8 mouse cellular contexts compared by ENCODE assay signal in genomic region chr11:116368116-116368515, GRCm38 (mm10). TPM values are rescaled to one million over a fixed set of nuclear protein-coding genes. Genes with fewer than 3 reads are reported as not detected.
DNase-seq lines count a peak whose midpoint lies in the region; ATAC-seq and TF ChIP-seq lines count a peak whose summit lies in the region.

No protein-coding gene starts in this region.

- H3K4me3 ChIP-seq in ES-E14 (ENCODE audit: insufficient read depth in 1 of 2, low read depth in 1 of 2, low read length in 2 of 2, poor library complexity in 1 of 2, severe bottlenecking in 1 of 2) = no peak overlapping the region
- no peak overlapping the region for H3K4me3 ChIP-seq in embryonic fibroblast, embryonic 13.5 days (ENCODE audit: insufficient read depth, low read length)
- H3K4me3 ChIP-seq in heart, embryonic 15.5 days = no peak overlapping the region
- no peak overlapping the region for H3K4me3 ChIP-seq in layer of hippocampus, adult 2 months

- TF ChIP-seq CTCF in embryonic fibroblast, embryonic 13.5 days (IDR thresholded peaks at IDR 0.05; ENCODE audit: borderline replicate concordance, insufficient read depth, low read length) = peak; percentile 86
- peak; percentile 95 for TF ChIP-seq CTCF in layer of hippocampus, adult 2 months (conservative IDR thresholded peaks at IDR 0.05)

- peaks cover 0 to 8% of the 10 kb centered on the region in 2 experiments; a peak in 2 of 4 replicates for H3K4me1 ChIP-seq in ES-E14 (ENCODE audit: control insufficient read depth in 2 of 2, insufficient read depth in 2 of 2, low read length in 2 of 2, poor library complexity in 1 of 2)
- H3K4me1 ChIP-seq in embryonic fibroblast, embryonic 13.5 days (ENCODE audit: control insufficient read depth, insufficient read depth, low read length) = peaks cover 6% of the 10 kb centered on the region
- H3K4me1 ChIP-seq in heart, embryonic 15.5 days (replicated peaks) = peaks cover 14% of the 10 kb centered on the region

- no peak for TF ChIP-seq POLR2A in embryonic fibroblast, embryonic 13.5 days (IDR thresholded peaks at IDR 0.05; ENCODE audit: low read depth, low read length)

- no peak overlapping the region for H3K27ac ChIP-seq in ES-E14 (ENCODE audit: insufficient read depth, low read depth, low read length, poor library complexity, severe bottlenecking)
- H3K27ac ChIP-seq in embryonic fibroblast, embryonic 13.5 days (ENCODE audit: insufficient read depth, low read length) = no peak overlapping the region
- no peak overlapping the region for H3K27ac ChIP-seq in heart, embryonic 15.5 days
- H3K27ac ChIP-seq in layer of hippocampus, adult 2 months = no peak overlapping the region

- peak; percentile 80 for DNase-seq in ES-E14 (ENCODE audit: low read depth, low spot score)
- DNase-seq in adrenal gland, postnatal 36 days = peak; percentile 89 to 90
- peak; percentile 63 to 85 for DNase-seq in layer of hippocampus, adult 2 months (ENCODE audit: low spot score in 2 of 2)
- peak; percentile 91 for DNase-seq in lung, postnatal 14 days
- DNase-seq in right cerebral cortex, postnatal 14 days = peak; percentile 87
- DNase-seq in urinary bladder, postnatal 14 days (ENCODE audit: low spot score) = peak; percentile 93

- WGBS in heart, embryonic 15.5 days = 35% methylated on average over 9 of the region's 9 CpGs

- H3K9ac ChIP-seq in ES-E14 (ENCODE audit: insufficient read depth, low read depth, low read length, poor library complexity, severe bottlenecking) = no peak overlapping the region
- no peak overlapping the region for H3K9ac ChIP-seq in heart, embryonic 15.5 days

- H3K9me3 ChIP-seq in ES-E14 (ENCODE audit: control insufficient read depth, insufficient read depth, low read depth, low read length) = no peaks in the 10 kb centered on the region
- no peaks in the 10 kb centered on the region for H3K9me3 ChIP-seq in heart, embryonic 15.5 days (replicated peaks)

- H3K4me2 ChIP-seq in heart, embryonic 15.5 days = no peak overlapping the region

- 0 out of 2 replicates have a peak, but pooled peaks have one; percentile 43 for ATAC-seq in heart, embryonic 15.5 days (replicated peaks; ENCODE audit: insufficient number of reproducible peaks, insufficient read depth, low FRiP score, low read depth)

- in situ Hi-C loops in ES-E14 (cut with MboI; ENCODE audit: low sequenced_read_pairs in 2 of 2, unreplicated experiment in 2 of 2) = no loop called here

- no peaks in the 10 kb centered on the region for H3K36me3 ChIP-seq in ES-E14 (ENCODE audit: control insufficient read depth, insufficient read depth, low read length, poor library complexity, severe bottlenecking)
- no peaks in the 10 kb centered on the region for H3K36me3 ChIP-seq in heart, embryonic 15.5 days

- H3K27me3 ChIP-seq in heart, embryonic 15.5 days = no peaks in the 10 kb centered on the region

TF ChIP-seq in ES-E14, 5 proteins besides CTCF, POLR2A, EP300 and RAD21:
- no peak for TF ChIP-seq ZNF384 (IDR thresholded peaks at IDR 0.05; ENCODE audit: low read depth, low read length)
- TF ChIP-seq ZC3H11A (IDR thresholded peaks at IDR 0.05; ENCODE audit: borderline replicate concordance, low read depth, low read length) = peak; percentile 73; the same call in 1 of the 2 replicates
- TF ChIP-seq MAFK (IDR thresholded peaks at IDR 0.05; ENCODE audit: insufficient read depth, low read depth, low read length) = 0 out of 2 replicates have a peak, but pooled peaks have one; percentile 43
TF ChIP-seq in ES-E14: peak in this region for 2.

RNA-seq across cellular contexts. Expression of gene Foxj1, which starts 32.9 kb away (rescaled TPM):
- 0.67 and 1.2 TPM in 2 replicates for total RNA-seq in ES-E14 (2012; rRNA removed)
- total RNA-seq in adrenal gland, postnatal 36 days (2021) = under 1 TPM in 1 of 2 experiments, not detected in 1; 0.10 TPM
- 0.98 TPM in 1 of 2 replicates, not detected in the other for polyA plus RNA-seq in embryonic fibroblast, embryonic 13.5 days (2011; ENCODE audit: insufficient read length, low read depth, missing spikeins)
- polyA plus RNA-seq in heart, embryonic 15.5 days (2015; fragmentation: Nextera tagmentation; extraction: Ambion mirVana) = 0.89 and 2.6 TPM in 2 replicates
- 1 to 10 TPM; 4.3 to 5.9 TPM for total RNA-seq in layer of hippocampus, adult 2 months (2021)

RNA-seq across cellular contexts. Expression of gene Rnf157, which starts 44.7 kb away (rescaled TPM):
- total RNA-seq in ES-E14 (2012; rRNA removed) = 3.7 and 6.1 TPM in 2 replicates
- 1 to 10 TPM; 8.1 TPM for total RNA-seq in adrenal gland, postnatal 36 days (2021)
- polyA plus RNA-seq in embryonic fibroblast, embryonic 13.5 days (2011; ENCODE audit: insufficient read length, low read depth, missing spikeins) = 18.2 and 23.2 TPM in 2 replicates
- 7.1 and 14.3 TPM in 2 replicates for polyA plus RNA-seq in heart, embryonic 15.5 days (2015; fragmentation: Nextera tagmentation; extraction: Ambion mirVana)
- total RNA-seq in layer of hippocampus, adult 2 months (2021) = 100 to 1,000 TPM; 227 to 236 TPM

Comparison
In these comparisons a context has a peak if more than half of its experiments do, and no peak if none do; other contexts are left out.
1. RNA of gene Rnf157, which starts 44.7 kb away (total RNA-seq): 227 to 236 TPM in layer of hippocampus, adult 2 months; 8.1 TPM in adrenal gland, postnatal 36 days and 3.7 to 6.1 TPM in ES-E14; every median in the first group is over 10 times any median in the second.
2. Peak in every context shown above with its lines, with median percentiles within 50 percentile points of each other: DNase-seq.